In genomic region chr8:119837553-119838071, GRCm38 (mm10) we compare ENCODE assay signal across 8 mouse cellular contexts. TPM values are rescaled to one million over a fixed set of nuclear protein-coding genes. Genes with fewer than 3 reads are reported as not detected.
DNase-seq lines count a peak whose midpoint lies in the region; ATAC-seq and TF ChIP-seq lines count a peak whose summit lies in the region.

No protein-coding gene starts in this region.

- TF ChIP-seq CTCF in layer of hippocampus, adult 2 months (conservative IDR thresholded peaks at IDR 0.05): no peak

- H3K36me3 ChIP-seq in heart, embryonic 15.5 days: no peaks in the 10 kb centered on the region
- peaks cover 3% of the 10 kb centered on the region for H3K36me3 ChIP-seq in liver, embryonic 11.5 days (ENCODE audit: control insufficient read depth, insufficient read depth, low read length)
- H3K36me3 ChIP-seq in stomach, embryonic 15.5 days: no peaks in the 10 kb centered on the region

- no peaks in the 10 kb centered on the region for H3K27me3 ChIP-seq in heart, embryonic 15.5 days
- H3K27me3 ChIP-seq in liver, embryonic 11.5 days (replicated peaks; ENCODE audit: control insufficient read depth, insufficient read depth, low read length): no peaks in the 10 kb centered on the region; the same call in 1 of the 2 replicates
- H3K27me3 ChIP-seq in stomach, embryonic 15.5 days (replicated peaks): no peaks in the 10 kb centered on the region

- intact Hi-C loops in gastrocnemius, postnatal 36 days (cut with DNase I): no loop called here

- no peak for ATAC-seq in heart, embryonic 15.5 days (replicated peaks; ENCODE audit: insufficient number of reproducible peaks, insufficient read depth, low FRiP score, low read depth)
- ATAC-seq in liver, embryonic 11.5 days (replicated peaks; ENCODE audit: low FRiP score): no peak
- no peak for ATAC-seq in stomach, embryonic 15.5 days (ENCODE audit: insufficient read depth, low FRiP score, low read depth)

- peaks cover 39% of the 10 kb centered on the region for H3K4me1 ChIP-seq in heart, embryonic 15.5 days (replicated peaks)
- peaks cover 62% of the 10 kb centered on the region for H3K4me1 ChIP-seq in liver, embryonic 11.5 days (replicated peaks; ENCODE audit: control insufficient read depth, insufficient read depth, low read length)
- peaks cover 51% of the 10 kb centered on the region for H3K4me1 ChIP-seq in stomach, embryonic 15.5 days

- H3K9me3 ChIP-seq in heart, embryonic 15.5 days (replicated peaks): no peaks in the 10 kb centered on the region
- H3K9me3 ChIP-seq in liver, embryonic 11.5 days (ENCODE audit: control insufficient read depth, low read length): no peaks in the 10 kb centered on the region
- H3K9me3 ChIP-seq in stomach, embryonic 15.5 days: no peaks in the 10 kb centered on the region

- 29% methylated on average over 10 of the region's 10 CpGs for WGBS in heart, embryonic 15.5 days
- 17% methylated on average over 10 of the region's 10 CpGs for WGBS in liver, embryonic 11.5 days
- WGBS in stomach, embryonic 15.5 days: 16% methylated on average over 10 of the region's 10 CpGs

- H3K4me2 ChIP-seq in heart, embryonic 15.5 days: peak overlapping the region; percentile 91
- H3K4me2 ChIP-seq in liver, embryonic 11.5 days: peak overlapping the region; percentile 81
- peak overlapping the region; percentile 82 for H3K4me2 ChIP-seq in stomach, embryonic 15.5 days

- no peak for DNase-seq in layer of hippocampus, adult 2 months (ENCODE audit: low spot score in 2 of 2)
- no peak for DNase-seq in layer of hippocampus, postnatal 25 days (ENCODE audit: extremely low spot score in 1 of 2, low spot score in 1 of 2)
- DNase-seq in brain, adult 2 months (ENCODE audit: low read depth, low spot score): peak; percentile 81
- DNase-seq in liver, embryonic 11.5 days (ENCODE audit: low spot score): no peak
- DNase-seq in cerebellum, adult 8-10 months: no peak
- DNase-seq in gastrocnemius, postnatal 36 days: no peak

- H3K4me3 ChIP-seq in layer of hippocampus, adult 2 months: peak overlapping the region; percentile 62
- H3K4me3 ChIP-seq in heart, embryonic 15.5 days: peak overlapping the region; percentile 72; the same call in 1 of the 2 replicates
- H3K4me3 ChIP-seq in liver, embryonic 11.5 days (ENCODE audit: low read depth, low read length): peak overlapping the region; percentile 34
- peak overlapping the region; percentile 72 for H3K4me3 ChIP-seq in stomach, embryonic 15.5 days (replicated peaks)

- peak overlapping the region; percentile 90 for H3K27ac ChIP-seq in layer of hippocampus, adult 2 months
- peak overlapping the region; percentile 66 for H3K27ac ChIP-seq in heart, embryonic 15.5 days
- H3K27ac ChIP-seq in liver, embryonic 11.5 days (ENCODE audit: low read depth, low read length): peak overlapping the region; percentile 34
- H3K27ac ChIP-seq in stomach, embryonic 15.5 days: peak overlapping the region; percentile 74

- no peak overlapping the region for H3K9ac ChIP-seq in heart, embryonic 15.5 days
- peak overlapping the region; percentile 14; the same call in 1 of the 2 replicates for H3K9ac ChIP-seq in liver, embryonic 11.5 days (ENCODE audit: low read depth, low read length)
- H3K9ac ChIP-seq in stomach, embryonic 15.5 days: no peak overlapping the region; the same call in 1 of the 2 replicates

RNA-seq across cellular contexts. Expression of gene Cotl1, which starts 2.7 kb away (rescaled TPM):
- total RNA-seq in layer of hippocampus, adult 2 months (2021): 100 to 1,000 TPM; 138 to 139 TPM
- total RNA-seq in layer of hippocampus, postnatal 25 days (2021): 100 to 1,000 TPM; 121 to 140 TPM
- polyA plus RNA-seq in heart, embryonic 15.5 days (2015; fragmentation: Nextera tagmentation; extraction: Ambion mirVana): 28.7 and 52.8 TPM in 2 replicates
- 132 and 155 TPM in 2 replicates for polyA plus RNA-seq in liver, embryonic 11.5 days (2014; fragmentation: Nextera tagmentation; extraction: Ambion mirVana)
- 119 and 135 TPM in 2 replicates for polyA plus RNA-seq in stomach, embryonic 15.5 days (2015; fragmentation: Nextera tagmentation; extraction: Ambion mirVana)
- total RNA-seq in gastrocnemius, postnatal 36 days (2021): 1 to 10 TPM; 4.8 to 6.6 TPM

RNA-seq across cellular contexts. Expression of gene Klhl36, which starts 24.5 kb away (rescaled TPM):
- 1 to 10 TPM; 7.7 to 8.4 TPM for total RNA-seq in layer of hippocampus, adult 2 months (2021)
- total RNA-seq in layer of hippocampus, postnatal 25 days (2021): 1 to 10 TPM; 8.0 to 8.5 TPM
- 9.1 and 10.3 TPM in 2 replicates for polyA plus RNA-seq in heart, embryonic 15.5 days (2015; fragmentation: Nextera tagmentation; extraction: Ambion mirVana)
- polyA plus RNA-seq in liver, embryonic 11.5 days (2014; fragmentation: Nextera tagmentation; extraction: Ambion mirVana): 9.1 TPM in 2 replicates
- 12.3 and 12.8 TPM in 2 replicates for polyA plus RNA-seq in stomach, embryonic 15.5 days (2015; fragmentation: Nextera tagmentation; extraction: Ambion mirVana)
- 1 to 10 TPM; 1.0 to 1.4 TPM for total RNA-seq in gastrocnemius, postnatal 36 days (2021)

RNA-seq across cellular contexts. Expression of gene Tldc1, which starts 59.4 kb away (rescaled TPM):
- 10 to 100 TPM; 15.2 to 15.5 TPM for total RNA-seq in layer of hippocampus, adult 2 months (2021)
- total RNA-seq in layer of hippocampus, postnatal 25 days (2021): 10 to 100 TPM; 14.1 to 17.0 TPM
- 10.9 and 12.8 TPM in 2 replicates for polyA plus RNA-seq in heart, embryonic 15.5 days (2015; fragmentation: Nextera tagmentation; extraction: Ambion mirVana)
- 9.5 and 10.3 TPM in 2 replicates for polyA plus RNA-seq in liver, embryonic 11.5 days (2014; fragmentation: Nextera tagmentation; extraction: Ambion mirVana)
- 12.9 and 13.8 TPM in 2 replicates for polyA plus RNA-seq in stomach, embryonic 15.5 days (2015; fragmentation: Nextera tagmentation; extraction: Ambion mirVana)
- 1 to 10 TPM; 3.7 to 4.9 TPM for total RNA-seq in gastrocnemius, postnatal 36 days (2021)

Comparison
In these comparisons a context has a peak if more than half of its experiments do, and no peak if none do; other contexts are left out.
1. H3K27ac ChIP-seq: peak in every context shown above with its lines; median percentile 90 in layer of hippocampus, adult 2 months; 74 in stomach, embryonic 15.5 days; 66 in heart, embryonic 15.5 days; 34 in liver, embryonic 11.5 days.
2. RNA of gene Cotl1, which starts 2.7 kb away (total RNA-seq): 121 to 140 TPM in layer of hippocampus, postnatal 25 days and 138 to 139 TPM in layer of hippocampus, adult 2 months; 4.8 to 6.6 TPM in gastrocnemius, postnatal 36 days; every median in the first group is over 10 times any median in the second.
3. Peak in every context shown above with its lines, with median percentiles within 50 percentile points of each other: H3K4me3 ChIP-seq and H3K4me2 ChIP-seq.